Mouse (Mus musculus) limb, embryonic 14.5 days (tissue): ENCODE measurements around the gene Dusp2. TPM values are rescaled to one million over a fixed set of nuclear protein-coding genes. Genes with fewer than 3 reads are reported as not detected.
A peak's percentile ranks its signal among the peaks of the same experiment; 100 is the strongest.

Experiments used
- ATAC-seq: fragments of 200-750 bp; cut with Nextera tagmentation; 2 replicates; pipeline ENCODE4 v1.8.0; 2017; ENCODE audit warnings: low read depth, moderate number of reproducible peaks, moderate TSS enrichment; ENCODE audit not compliant: low FRiP score
- DNase-seq: peaks from one replicate; pipeline ENCODE4 v3.0.0-alpha.2; 2015; ENCODE audit warnings: low spot score
- H3K27ac ChIP-seq: fragments of 300-500 bp; sonication (generic); replicated peaks from 2 replicates; pipeline ENCODE4 v1.5.1; 2014; ENCODE audit warnings: low read depth, mild to moderate bottlenecking, low read length, moderate library complexity, mixed read lengths
- H3K27me3 ChIP-seq: fragments of 300-500 bp; sonication (generic); 2 replicates; pipeline ENCODE4 v1.6.1; 2014; ENCODE audit warnings: low read length, mixed read lengths; ENCODE audit not compliant: control insufficient read depth, insufficient read depth
- H3K36me3 ChIP-seq: fragments of 300-500 bp; sonication (generic); 2 replicates; pipeline ENCODE4 v1.6.1; 2014; ENCODE audit warnings: mild to moderate bottlenecking, low read length, moderate library complexity, mixed read lengths; ENCODE audit not compliant: control insufficient read depth, insufficient read depth
- H3K4me1 ChIP-seq: fragments of 300-500 bp; sonication (generic); 2 replicates; pipeline ENCODE4 v1.6.1; 2014; ENCODE audit warnings: antibody characterized with exemption, low read length, mixed read lengths; ENCODE audit not compliant: control insufficient read depth, insufficient read depth
- H3K4me2 ChIP-seq: fragments of 300-500 bp; sonication (generic); replicated peaks from 2 replicates; pipeline ENCODE4 v1.6.1; 2014; ENCODE audit warnings: low read depth, mild to moderate bottlenecking, low read length, moderate library complexity; ENCODE audit not compliant: severe bottlenecking
- H3K4me3 ChIP-seq: fragments of 300-500 bp; sonication (generic); replicated peaks from 2 replicates; pipeline ENCODE4 v1.5.1; 2014; ENCODE audit warnings: low read length
- H3K9ac ChIP-seq: fragments of 300-500 bp; sonication (generic); 2 replicates; pipeline ENCODE4 v1.6.1; 2014; ENCODE audit warnings: mild to moderate bottlenecking, low read depth, low read length, moderate library complexity; ENCODE audit not compliant: severe bottlenecking
- H3K9me3 ChIP-seq: fragments of 300-500 bp; sonication (generic); 2 replicates; pipeline ENCODE4 v1.6.1; 2016; ENCODE audit warnings: low read length; ENCODE audit not compliant: control insufficient read depth
- POLR2A ChIP-seq: fragments of 200-500 bp; IDR thresholded peaks from 2 replicates; pipeline ENCODE4 v1.8.0; 2012; ENCODE audit warnings: inconsistent platforms, mild to moderate bottlenecking, moderate library complexity, borderline replicate concordance; ENCODE audit not compliant: insufficient read depth, insufficient read length; ENCODE audit errors: extremely low read depth
- WGBS: fragments of 180-500 bp; shearing (Covaris S2); extraction: QIAGEN DNeasy Blood & Tissue Kit; methylation state at CpG from one replicate; pipeline ENCODE4 v1.1.7; 2014; 5-methylcytosine and 5-hydroxymethylcytosine counted together
- polyA plus RNA-seq, 2 experiments: library from polyadenylated mRNA; depleted of rRNA in 1 of 2; stranded (reverse) in 1 of 2; unstranded in 1 of 2; fragments of >200 nt; fragmentation: Nextera tagmentation in 1 of 2; extraction: Ambion mirVana in 1 of 2; gene quantifications; 2 replicates each; pipeline versions ENCODE4 v1.2.1 to v1.2.3; 2012 to 2014

Dusp2 gene
- polyA plus RNA-seq, 2 experiments, result 5.7 to 7.6 TPM

- H3K36me3 ChIP-seq, result no peaks in the 10 kb centered on the region
- H3K4me3 ChIP-seq, result no peak overlapping the region
- DNase-seq, result no peak
- no peak for TF ChIP-seq POLR2A
- no peaks in the 10 kb centered on the region for H3K9me3 ChIP-seq
- no peak overlapping the region for H3K9ac ChIP-seq
- no peak for ATAC-seq
- no peaks in the 10 kb centered on the region for H3K4me1 ChIP-seq
- 100% methylated on average over 1 of the region's 1 CpGs for WGBS
- no peak overlapping the region for H3K27ac ChIP-seq
- no peak overlapping the region for H3K4me2 ChIP-seq
- no peaks in the 10 kb centered on the region for H3K27me3 ChIP-seq
Measured at GRCm38 (mm10) chr2:127323667-127324066, 12.3 kb upstream of the Dusp2 start.

GRCm38 (mm10) chr2:127324456-127324855 lies 11.5 kb upstream of the Dusp2 start:
- no peak for DNase-seq
- WGBS, result 43% methylated on average over 7 of the region's 7 CpGs
- no peak overlapping the region for H3K4me2 ChIP-seq
- H3K4me3 ChIP-seq, result no peak overlapping the region
- H3K4me1 ChIP-seq, result no peaks in the 10 kb centered on the region
- H3K27ac ChIP-seq, result no peak overlapping the region
- TF ChIP-seq POLR2A, result no peak
- no peak overlapping the region for H3K9ac ChIP-seq
- H3K9me3 ChIP-seq, result no peaks in the 10 kb centered on the region
- no peak for ATAC-seq
- H3K36me3 ChIP-seq, result no peaks in the 10 kb centered on the region
- no peaks in the 10 kb centered on the region for H3K27me3 ChIP-seq

- H3K27me3 ChIP-seq, result no peaks in the 10 kb centered on the region
- ATAC-seq (no peak), DNase-seq (no peak)
- H3K9ac ChIP-seq, result peak overlapping the region; percentile 41; the same call in 1 of the 2 replicates
- no peak overlapping the region for H3K4me3 ChIP-seq
- H3K4me2 ChIP-seq, result no peak overlapping the region
- H3K4me1 ChIP-seq, result no peaks in the 10 kb centered on the region
- TF ChIP-seq POLR2A, result no peak
- H3K36me3 ChIP-seq, result no peaks in the 10 kb centered on the region
- H3K27ac ChIP-seq, result no peak overlapping the region
- no peaks in the 10 kb centered on the region for H3K9me3 ChIP-seq
- 69% methylated on average over 12 of the region's 12 CpGs for WGBS
Measured at GRCm38 (mm10) chr2:127328090-127328851, 7.7 kb upstream of the Dusp2 start.

GRCm38 (mm10) chr2:127332807-127333570 lies 3.0 kb upstream of the Dusp2 start:
- TF ChIP-seq POLR2A, result no peak
- no peak for ATAC-seq

GRCm38 (mm10) chr2:127333945-127334603 lies 1.9 kb upstream of the Dusp2 start:
- Histone ChIP-seq H3K27ac (no peak overlapping the region), H3K4me2 (no peak overlapping the region), H3K9ac (no peak overlapping the region), H3K36me3 (no peaks in the 10 kb centered on the region), H3K27me3 (peaks cover 13% of the 10 kb centered on the region; the same call in 1 of the 2 replicates), H3K4me1 (0 out of 2 replicates have a peak, but pooled peaks cover 3% of the 10 kb centered on the region), H3K9me3 (no peaks in the 10 kb centered on the region), H3K4me3 (no peak overlapping the region)
- 72% methylated on average over 5 of the region's 5 CpGs for WGBS
- no peak for ATAC-seq
- no peak for DNase-seq
- TF ChIP-seq POLR2A, result no peak

More at GRCm38 (mm10) chr2:127332807-127333570, 3.0 kb upstream of the Dusp2 start:
- Histone ChIP-seq H3K36me3 (no peaks in the 10 kb centered on the region), H3K4me3 (no peak overlapping the region), H3K4me1 (0 out of 2 replicates have a peak, but pooled peaks cover 3% of the 10 kb centered on the region), H3K4me2 (no peak overlapping the region), H3K27me3 (peaks cover 13% of the 10 kb centered on the region; the same call in 1 of the 2 replicates), H3K9ac (no peak overlapping the region), H3K27ac (no peak overlapping the region), H3K9me3 (no peaks in the 10 kb centered on the region)
- WGBS, result 78% methylated on average over 14 of the region's 14 CpGs
- no peak for DNase-seq
